Mouse (Mus musculus) stomach, embryonic 15.5 days (tissue): ENCODE results near the gene Bola3. TPM values are rescaled to one million over a fixed set of nuclear protein-coding genes. Genes with fewer than 3 reads are reported as not detected.

Experiments
- ATAC-seq: fragments of 200-750 bp; cut with Nextera tagmentation; 2 replicates; pipeline ENCODE4 v1.8.0; 2017; ENCODE audit warnings: low read depth, moderate number of reproducible peaks, moderate TSS enrichment; ENCODE audit not compliant: insufficient read depth, low FRiP score
- H3K27ac ChIP-seq: fragments of 300-500 bp; sonication (generic); 2 replicates; pipeline ENCODE4 v1.5.1; 2015; ENCODE audit warnings: mild to moderate bottlenecking, inconsistent platforms
- H3K27me3 ChIP-seq: fragments of 300-500 bp; sonication (generic); replicated peaks from 2 replicates; pipeline ENCODE4 v1.6.1; 2015; ENCODE audit warnings: inconsistent platforms
- H3K36me3 ChIP-seq: fragments of 300-500 bp; sonication (generic); 2 replicates; pipeline ENCODE4 v1.6.1; 2015; ENCODE audit warnings: inconsistent platforms
- H3K4me1 ChIP-seq: fragments of 300-500 bp; sonication (generic); 2 replicates; pipeline ENCODE4 v1.6.1; 2015; ENCODE audit warnings: inconsistent platforms
- H3K4me2 ChIP-seq: fragments of 300-500 bp; sonication (generic); 2 replicates; pipeline ENCODE4 v1.6.1; 2015; ENCODE audit warnings: mild to moderate bottlenecking, inconsistent platforms
- H3K4me3 ChIP-seq: fragments of 300-500 bp; sonication (generic); replicated peaks from 2 replicates; pipeline ENCODE4 v1.5.1; 2015; ENCODE audit warnings: inconsistent platforms
- H3K9ac ChIP-seq: fragments of 300-500 bp; sonication (generic); 2 replicates; pipeline ENCODE4 v1.6.1; 2015; ENCODE audit warnings: inconsistent platforms
- H3K9me3 ChIP-seq: fragments of 300-500 bp; sonication (generic); 2 replicates; pipeline ENCODE4 v1.6.1; 2016; ENCODE audit warnings: inconsistent platforms
- WGBS: fragments of 180-500 bp; shearing (Covaris S2); methylation state at CpG from one replicate; pipeline ENCODE4 v1.1.7; 2015; 5-methylcytosine and 5-hydroxymethylcytosine counted together
- polyA plus RNA-seq: library from polyadenylated mRNA; unstranded; fragments of >200 nt; fragmentation: Nextera tagmentation; extraction: Ambion mirVana; gene quantifications from 2 replicates; pipeline ENCODE4 v1.2.1, GENCODE M21; 2015

The Bola3 gene
- polyA plus RNA-seq, 1 experiment from 2014 or later: 164 TPM

DNA sequence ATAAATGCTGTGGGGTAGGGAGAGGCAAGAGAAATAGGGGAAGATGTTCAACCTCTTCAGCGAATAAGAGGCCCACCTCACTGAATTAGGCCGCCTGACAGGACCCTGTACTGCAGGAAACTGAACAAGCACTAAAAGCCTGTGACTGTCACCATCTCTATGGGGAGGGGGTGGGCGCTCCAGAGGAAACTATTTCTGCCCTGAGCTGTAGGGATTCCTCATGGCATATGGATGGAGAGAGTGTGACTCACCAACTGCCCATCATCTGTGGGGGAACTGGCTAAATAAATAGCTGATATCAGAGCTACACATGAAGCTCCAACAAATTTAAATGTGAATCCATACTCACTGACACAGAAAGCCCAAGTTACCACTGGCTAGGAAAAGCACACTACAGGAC is 22.4 kb downstream of the Bola3 start:
- WGBS: 92% methylated on average over 3 of the region's 3 CpGs

DNA sequence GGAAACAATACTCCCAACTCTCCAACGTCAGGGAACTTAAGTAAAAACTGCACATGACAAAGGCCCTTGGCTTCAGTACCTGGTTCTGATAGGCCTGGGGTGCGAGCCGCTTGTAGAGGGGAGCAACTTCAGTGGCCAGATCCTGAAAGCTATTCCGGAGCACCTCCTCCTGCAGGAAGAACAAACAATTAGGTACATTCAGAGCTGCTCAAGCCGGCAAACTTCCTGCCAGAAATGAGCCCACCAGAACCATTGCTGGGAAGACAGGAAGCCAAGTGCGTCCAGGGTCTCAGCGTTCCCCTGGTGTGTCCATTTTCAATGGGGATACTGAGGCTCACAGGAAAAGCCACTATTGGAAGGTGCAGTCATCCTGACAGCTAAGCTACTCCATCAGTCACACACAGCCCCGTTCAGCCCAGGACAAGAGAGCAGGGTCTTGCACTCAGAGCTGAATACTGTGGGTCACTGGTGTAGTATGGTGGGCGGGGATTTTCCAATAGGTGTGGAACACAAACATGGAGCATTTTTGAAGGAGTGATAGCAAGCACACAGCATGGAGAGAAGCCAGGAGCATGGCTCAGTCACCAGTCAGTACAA is 24.9 kb downstream of the Bola3 start:
- H3K27ac ChIP-seq: no peak overlapping the region
- no peaks in the 10 kb centered on the region for H3K9me3 ChIP-seq
- 85% methylated on average over 9 of the region's 9 CpGs for WGBS
- no peak overlapping the region for H3K4me3 ChIP-seq
- no peaks in the 10 kb centered on the region for H3K4me1 ChIP-seq
- no peaks in the 10 kb centered on the region for H3K27me3 ChIP-seq
- no peak overlapping the region for H3K4me2 ChIP-seq
- no peak overlapping the region for H3K9ac ChIP-seq
- ATAC-seq: no peak
- H3K36me3 ChIP-seq: peaks cover 72% of the 10 kb centered on the region

More for the DNA sequence above, 22.4 kb downstream of the Bola3 start:
- peaks cover 77% of the 10 kb centered on the region for H3K36me3 ChIP-seq
- no peak overlapping the region for H3K4me3 ChIP-seq
- ATAC-seq: no peak
- H3K4me2 ChIP-seq: no peak overlapping the region
- H3K9ac ChIP-seq: no peak overlapping the region
- H3K27ac ChIP-seq: no peak overlapping the region
- no peaks in the 10 kb centered on the region for H3K9me3 ChIP-seq
- H3K27me3 ChIP-seq: no peaks in the 10 kb centered on the region
- H3K4me1 ChIP-seq: no peaks in the 10 kb centered on the region

DNA sequence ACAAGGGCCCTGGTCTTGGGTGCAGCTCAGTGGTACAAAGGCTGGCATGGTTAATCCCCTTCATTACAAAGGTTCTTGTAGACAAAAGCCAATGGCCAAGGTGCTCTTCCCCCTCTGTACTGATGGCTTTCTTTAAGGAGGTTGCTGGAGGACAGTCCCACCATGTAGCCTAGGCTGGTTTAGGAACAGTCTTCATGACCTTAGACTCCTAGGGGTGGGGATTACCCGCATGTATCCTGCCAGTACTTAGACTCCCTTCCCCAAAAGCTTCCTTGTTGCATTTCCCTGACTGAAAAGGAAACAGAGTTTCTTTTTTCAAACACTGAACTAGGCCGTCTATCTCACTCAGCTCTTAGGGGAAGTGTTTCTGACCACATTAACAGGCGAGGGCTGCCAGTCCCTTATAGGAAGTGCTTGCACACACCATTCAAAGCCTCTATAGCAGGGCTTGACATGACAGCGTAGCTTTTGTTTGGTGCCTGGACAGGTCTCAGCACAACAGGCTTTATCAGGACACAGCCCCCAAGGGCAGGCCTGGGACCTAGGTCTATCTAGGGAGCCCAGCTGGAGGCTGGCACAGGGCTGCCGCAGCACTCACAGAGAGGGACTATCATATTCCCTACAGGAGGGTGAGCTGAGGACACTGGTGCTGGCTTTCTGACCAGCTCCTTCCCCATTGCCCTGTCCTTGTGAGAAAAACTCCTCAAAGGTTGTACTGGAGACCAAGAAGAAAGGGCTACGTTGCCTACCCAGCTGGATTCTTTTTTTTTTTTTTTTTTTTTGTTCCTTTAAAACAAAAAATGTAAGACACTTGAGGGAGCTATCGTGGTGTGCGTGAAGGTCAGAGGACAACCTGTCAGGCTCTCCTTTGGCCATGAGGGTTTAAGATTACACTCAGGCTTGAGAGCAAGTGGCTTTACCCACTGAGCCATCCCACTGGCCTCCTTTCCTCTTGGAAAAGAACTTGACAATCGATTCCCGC is 32.9 kb downstream of the Bola3 start:
- Histone ChIP-seq H3K27me3 (no peaks in the 10 kb centered on the region), H3K4me2 (no peak overlapping the region), H3K4me3 (no peak overlapping the region), H3K9me3 (no peaks in the 10 kb centered on the region), H3K36me3 (peaks cover 36% of the 10 kb centered on the region), H3K27ac (no peak overlapping the region), H3K9ac (no peak overlapping the region), H3K4me1 (no peaks in the 10 kb centered on the region)
- ATAC-seq: peak; percentile 80; the same call in 1 of the 2 replicates
- 80% methylated on average over 10 of the region's 10 CpGs for WGBS

DNA sequence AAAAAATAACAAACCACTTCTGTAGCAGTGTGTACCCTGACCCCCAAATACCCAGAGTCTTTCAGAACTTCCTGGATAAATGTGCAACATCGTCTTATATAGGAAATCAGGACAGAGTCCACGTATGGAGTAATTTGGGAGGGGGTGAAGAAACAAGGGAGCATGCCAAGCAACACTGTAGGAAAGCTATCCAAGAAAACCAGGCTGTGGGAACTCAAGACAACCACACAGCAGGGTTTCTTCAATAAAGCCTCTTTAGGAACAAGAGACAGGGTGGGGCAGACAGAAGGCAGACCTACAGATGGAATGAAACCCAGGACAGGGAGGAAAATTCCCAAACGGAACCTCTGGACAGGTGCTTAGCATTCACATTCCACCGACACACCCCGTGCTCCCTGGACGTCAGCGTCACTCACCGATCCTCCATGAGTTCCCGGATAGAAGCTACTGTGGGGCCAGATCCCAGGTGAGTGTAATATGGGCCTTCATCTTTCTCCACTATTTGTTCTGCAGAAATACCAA is 36.7 kb downstream of the Bola3 start:
- peaks cover 15% of the 10 kb centered on the region; the same call in 1 of the 2 replicates for H3K36me3 ChIP-seq
- ATAC-seq: no peak
- WGBS: 87% methylated on average over 9 of the region's 9 CpGs

DNA sequence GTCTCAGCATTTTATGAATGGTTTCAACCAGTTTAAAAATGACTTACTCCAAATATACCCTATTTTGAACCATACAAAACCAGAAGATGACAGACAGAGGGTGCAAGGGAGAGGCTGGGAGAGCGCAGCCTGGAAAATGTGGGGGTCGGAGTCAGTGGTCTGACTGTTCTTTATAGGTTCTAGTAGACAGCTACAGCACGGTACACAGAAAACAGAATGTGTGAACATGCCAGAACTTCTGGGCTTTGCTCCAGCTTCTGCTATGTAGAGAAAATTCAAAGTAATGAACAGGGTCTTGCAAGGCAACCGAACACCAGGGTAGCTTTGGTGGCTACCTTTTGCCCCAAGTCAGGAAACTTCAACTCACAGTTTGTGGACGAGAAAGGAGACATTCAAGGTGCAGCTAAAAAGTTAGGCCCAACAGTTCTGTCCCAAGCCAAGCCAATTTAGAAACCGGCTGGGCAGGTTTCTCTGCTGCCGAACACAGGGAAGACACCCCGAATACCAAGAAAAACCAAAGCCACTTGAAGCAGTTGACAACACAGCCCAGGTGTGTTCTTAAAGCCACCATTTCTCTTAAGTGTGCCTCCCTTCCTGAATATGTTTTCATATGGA is 43.3 kb downstream of the Bola3 start:
- WGBS: 66% methylated on average over 8 of the region's 8 CpGs
- H3K4me1 ChIP-seq: no peaks in the 10 kb centered on the region
- H3K4me3 ChIP-seq: no peak overlapping the region
- no peak for ATAC-seq
- no peak overlapping the region for H3K9ac ChIP-seq
- peak overlapping the region; percentile 52; the same call in 1 of the 2 replicates for H3K27ac ChIP-seq
- H3K4me2 ChIP-seq: no peak overlapping the region
- no peaks in the 10 kb centered on the region for H3K9me3 ChIP-seq
- peaks cover 15% of the 10 kb centered on the region for H3K36me3 ChIP-seq
- no peaks in the 10 kb centered on the region for H3K27me3 ChIP-seq

More for the DNA sequence above, 36.7 kb downstream of the Bola3 start:
- Histone ChIP-seq H3K4me2 (no peak overlapping the region), H3K4me3 (no peak overlapping the region), H3K9ac (no peak overlapping the region), H3K9me3 (no peaks in the 10 kb centered on the region), H3K27ac (no peak overlapping the region), H3K27me3 (no peaks in the 10 kb centered on the region), H3K4me1 (no peaks in the 10 kb centered on the region)

DNA sequence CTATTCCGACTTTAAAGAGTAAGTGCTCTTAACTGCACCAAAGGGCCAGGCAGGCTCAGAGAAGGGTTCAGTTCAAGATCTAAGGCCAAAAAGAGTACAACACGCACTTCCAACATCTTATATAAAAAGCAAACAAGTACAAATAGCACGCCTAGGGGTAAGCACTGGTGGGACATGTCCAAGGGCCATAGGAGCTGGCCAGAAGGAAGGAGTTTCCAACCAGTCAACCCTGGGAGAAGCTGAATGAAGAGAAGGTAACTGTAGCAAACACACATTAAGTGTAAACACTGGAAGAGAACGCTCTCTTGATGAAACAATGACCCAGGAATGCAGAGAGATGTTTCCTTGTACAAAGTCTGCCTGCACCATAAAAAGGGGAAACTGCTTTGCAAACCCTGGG is 45.2 kb downstream of the Bola3 start:
- Histone ChIP-seq H3K9me3 (no peaks in the 10 kb centered on the region), H3K4me1 (no peaks in the 10 kb centered on the region), H3K9ac (no peak overlapping the region), H3K4me2 (no peak overlapping the region), H3K36me3 (peaks cover 23% of the 10 kb centered on the region), H3K27me3 (no peaks in the 10 kb centered on the region), H3K4me3 (no peak overlapping the region), H3K27ac (no peak overlapping the region)
- ATAC-seq: no peak
- 81% methylated on average over 4 of the region's 4 CpGs for WGBS

DNA sequence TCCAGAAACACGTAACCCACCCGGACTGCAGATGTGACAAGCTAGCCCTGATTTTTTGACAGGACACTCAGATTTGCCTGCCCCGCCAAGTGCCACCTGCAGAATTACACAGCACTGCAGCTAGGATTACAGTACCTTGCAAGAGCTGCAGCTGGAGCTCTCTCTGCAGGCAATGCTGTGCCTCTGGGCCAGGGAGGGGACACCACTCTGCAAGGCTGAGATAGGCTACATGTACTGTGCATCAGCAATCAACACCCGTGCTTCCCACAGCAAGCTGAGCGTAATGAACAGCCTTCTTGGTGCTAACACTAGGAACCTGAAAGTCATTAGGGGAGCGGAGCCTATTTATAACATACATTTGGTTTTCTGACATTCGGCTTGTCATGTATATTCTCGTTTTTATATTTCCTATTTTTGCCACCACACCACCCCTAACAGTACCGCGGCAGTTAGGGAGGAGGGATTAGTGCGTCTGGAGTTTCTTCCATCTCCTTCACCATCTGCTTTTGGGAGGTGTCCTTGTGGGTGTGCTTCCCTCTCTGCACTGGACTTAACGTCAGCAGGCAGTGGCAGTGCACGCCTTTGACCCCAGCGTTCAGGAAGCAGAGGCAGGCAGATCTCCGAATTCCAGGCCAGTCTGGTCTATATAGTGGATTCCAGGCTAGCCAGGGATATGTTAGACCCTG is 46.7 kb downstream of the Bola3 start:
- Histone ChIP-seq H3K27me3 (no peaks in the 10 kb centered on the region), H3K4me3 (no peak overlapping the region), H3K9ac (no peak overlapping the region), H3K36me3 (peaks cover 28% of the 10 kb centered on the region), H3K9me3 (no peaks in the 10 kb centered on the region), H3K27ac (no peak overlapping the region), H3K4me1 (no peaks in the 10 kb centered on the region), H3K4me2 (no peak overlapping the region)
- ATAC-seq: peak; percentile 63; the same call in 1 of the 2 replicates
- 91% methylated on average over 15 of the region's 15 CpGs for WGBS

DNA sequence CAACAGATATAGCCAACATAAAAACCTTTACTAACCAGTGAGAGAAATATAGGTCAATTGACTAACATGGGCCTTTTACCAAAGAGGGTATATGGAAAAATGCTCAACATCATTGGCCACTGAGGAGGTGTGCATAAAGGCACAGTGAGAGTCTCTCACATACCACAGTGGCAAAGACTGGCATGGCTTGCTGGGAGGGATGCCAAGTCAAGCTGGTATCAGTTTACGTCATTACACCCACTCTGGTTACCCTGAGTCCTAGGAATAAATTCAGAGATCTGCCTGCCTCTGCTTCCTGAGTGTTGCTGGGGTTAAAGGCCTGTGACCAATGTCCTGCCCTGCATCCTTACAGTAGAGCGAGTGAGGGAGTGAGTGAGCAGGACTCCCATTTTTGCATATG is 47.8 kb downstream of the Bola3 start:
- Histone ChIP-seq H3K9me3 (no peaks in the 10 kb centered on the region), H3K4me2 (no peak overlapping the region), H3K36me3 (peaks cover 31% of the 10 kb centered on the region), H3K27me3 (no peaks in the 10 kb centered on the region), H3K4me3 (no peak overlapping the region), H3K27ac (no peak overlapping the region), H3K4me1 (no peaks in the 10 kb centered on the region), H3K9ac (no peak overlapping the region)
- WGBS: 96% methylated on average over 2 of the region's 2 CpGs
- ATAC-seq: no peak

DNA sequence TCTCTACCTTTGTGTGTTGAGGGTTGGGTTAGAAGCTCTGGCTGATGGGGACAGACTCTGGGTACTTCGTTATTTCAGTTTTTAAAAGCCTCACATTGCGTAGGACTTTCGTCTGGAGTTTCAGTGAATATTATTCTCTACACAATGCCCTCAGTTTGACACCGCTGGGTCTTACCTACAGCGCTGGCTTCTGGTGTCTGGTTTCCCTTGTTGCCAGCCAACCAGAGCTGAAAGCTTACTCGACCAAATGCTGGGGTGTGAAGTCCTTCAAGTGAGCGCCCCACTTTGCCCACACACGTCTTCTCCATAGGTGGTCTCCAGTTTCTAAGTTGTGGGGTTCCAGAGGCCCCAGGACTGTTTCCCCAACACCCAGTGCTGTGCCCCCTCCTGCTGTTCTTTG is 48.8 kb downstream of the Bola3 start:
- Histone ChIP-seq H3K4me3 (no peak overlapping the region), H3K9ac (no peak overlapping the region), H3K27me3 (no peaks in the 10 kb centered on the region), H3K36me3 (peaks cover 41% of the 10 kb centered on the region), H3K27ac (no peak overlapping the region), H3K4me2 (no peak overlapping the region), H3K9me3 (no peaks in the 10 kb centered on the region), H3K4me1 (no peaks in the 10 kb centered on the region)
- no peak for ATAC-seq
- WGBS: 72% methylated on average over 8 of the region's 8 CpGs

DNA sequence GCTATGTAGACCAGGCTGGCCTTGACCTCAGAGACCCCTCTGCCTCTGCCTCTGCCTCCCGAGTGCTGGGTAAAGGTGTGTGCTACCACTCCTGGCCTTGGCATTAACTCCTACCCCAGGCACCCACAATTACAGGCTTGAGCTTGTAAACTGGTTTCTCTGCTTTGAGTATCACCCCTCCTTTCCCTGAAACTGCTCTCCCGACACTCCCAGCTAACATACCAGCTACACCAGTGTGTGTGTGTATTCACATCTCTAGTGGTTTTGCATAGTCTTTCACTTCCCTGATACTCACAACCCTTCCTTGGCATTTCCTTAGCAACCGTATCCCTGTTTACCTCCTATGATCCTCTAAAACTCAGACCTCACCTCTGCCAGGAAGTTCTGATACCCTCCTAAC is 50.8 kb downstream of the Bola3 start:
- Histone ChIP-seq H3K36me3 (peaks cover 62% of the 10 kb centered on the region), H3K9ac (no peak overlapping the region), H3K4me3 (no peak overlapping the region), H3K9me3 (no peaks in the 10 kb centered on the region), H3K4me2 (no peak overlapping the region), H3K27ac (peak overlapping the region; percentile 9; the same call in 1 of the 2 replicates), H3K27me3 (no peaks in the 10 kb centered on the region), H3K4me1 (no peaks in the 10 kb centered on the region)
- 62% methylated on average over 3 of the region's 3 CpGs for WGBS
- ATAC-seq: no peak

DNA sequence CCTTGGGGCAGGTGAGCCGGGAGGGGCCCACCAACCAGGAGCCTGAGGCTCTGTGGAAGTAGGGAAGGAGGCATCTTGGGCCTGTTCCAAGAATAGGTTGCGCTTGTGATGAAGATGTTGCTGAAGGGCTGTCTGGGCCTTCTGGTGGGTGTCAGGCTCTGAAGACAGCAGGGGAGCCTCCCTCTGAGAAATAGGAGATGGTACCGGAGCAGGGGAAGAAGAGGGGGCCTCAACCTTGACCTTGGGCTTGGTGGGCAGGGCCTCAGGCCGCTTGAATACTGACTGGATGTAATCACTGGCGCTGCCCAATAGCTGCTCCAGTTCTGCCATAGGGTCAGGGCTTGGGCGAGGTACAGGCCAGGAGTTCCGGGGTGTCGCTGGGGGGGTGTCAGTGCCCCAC is 54.5 kb downstream of the Bola3 start:
- Histone ChIP-seq H3K36me3 (peaks cover 41% of the 10 kb centered on the region), H3K9ac (no peak overlapping the region)
- ATAC-seq: no peak

More for the DNA sequence above, 54.5 kb downstream of the Bola3 start:
- WGBS: 92% methylated on average over 8 of the region's 8 CpGs
- no peak overlapping the region for H3K27ac ChIP-seq
- H3K4me2 ChIP-seq: no peak overlapping the region
- H3K4me3 ChIP-seq: no peak overlapping the region
- 0 out of 2 replicates have a peak, but pooled peaks cover 6% of the 10 kb centered on the region for H3K4me1 ChIP-seq
- no peaks in the 10 kb centered on the region for H3K27me3 ChIP-seq
- H3K9me3 ChIP-seq: no peaks in the 10 kb centered on the region
